Mouse (Mus musculus) lung, adult 2 months (tissue): ENCODE measurements around the gene Zscan10.

Experiments used
- CTCF ChIP-seq: fragments of 200-500 bp; IDR thresholded peaks from 2 replicates; pipeline ENCODE4 v1.5.1; 2011; ENCODE audit warnings: mild to moderate bottlenecking, low read length, control low read depth; ENCODE audit not compliant: insufficient read depth
- POLR2A ChIP-seq: fragments of 200-500 bp; IDR thresholded peaks from 2 replicates; pipeline ENCODE4 v1.6.1; 2011; ENCODE audit warnings: low read depth, mild to moderate bottlenecking, control low read depth, low read length, borderline replicate concordance; ENCODE audit errors: extremely low read depth

DNA sequence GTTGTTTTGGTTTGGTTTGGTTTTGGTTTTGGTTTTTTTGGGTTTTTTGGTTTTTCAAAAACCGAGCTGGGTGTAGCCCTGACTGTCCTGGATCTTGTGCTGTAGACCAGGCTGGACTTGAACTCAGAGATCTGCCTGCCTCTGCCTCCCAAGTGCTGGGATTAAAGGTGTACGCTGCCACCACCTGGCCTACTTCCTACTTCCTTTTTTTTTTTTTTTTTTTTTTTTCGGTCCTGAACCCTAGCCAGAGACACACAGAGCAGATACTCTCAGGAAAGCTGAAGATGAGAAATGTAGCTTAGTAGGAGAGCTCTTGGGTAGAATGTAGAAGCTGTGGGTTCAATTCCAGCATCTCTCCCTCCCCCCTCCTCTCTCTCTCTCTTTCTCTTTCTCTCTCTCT is 57.8 kb downstream of the Zscan10 start:
- no peak for TF ChIP-seq CTCF
- no peak for TF ChIP-seq POLR2A
